Mouse (Mus musculus) T-helper 2 cell (primary cell): ENCODE measurements around the gene Mpp3.
"Not testable (repeated sequence)": the region's sequence is repeated elsewhere in the genome, so short reads cannot be mapped to it uniquely, and the experiment has no call there.

Source experiments
- in situ Hi-C: fragments of 300-600 bp; cut with MboI, MseI; formaldehyde crosslinking; loops from one replicate; pipeline ENCODE4 v1.15.1; 2025; ENCODE audit warnings: high pct_unique_total_duplicates

The Mpp3 gene

GRCm38 (mm10) chr11:102011510-102011909 lies 16.8 kb downstream of the Mpp3 start:
- in situ Hi-C loops = no loop called here

DNA sequence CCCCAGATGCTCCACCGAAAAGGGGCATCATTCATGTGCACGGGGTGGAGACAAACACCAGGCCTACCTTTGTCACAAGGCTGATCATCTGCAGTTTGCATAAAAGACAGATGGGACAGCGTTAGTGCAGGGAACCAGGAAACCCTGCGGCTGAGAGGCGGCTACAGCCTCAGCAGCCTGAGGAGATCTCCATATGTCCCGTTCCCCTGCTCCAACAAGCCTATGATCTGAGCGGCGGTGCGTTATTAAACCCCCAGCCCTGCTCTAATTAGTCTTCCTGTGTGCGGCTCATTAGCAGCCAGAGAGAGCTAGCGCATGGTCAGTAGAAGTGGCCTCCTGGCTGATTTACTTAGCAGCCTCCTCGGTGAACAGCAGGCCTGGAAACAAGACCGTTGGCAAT lies 18.1 kb downstream of the Mpp3 start:
- in situ Hi-C loops = no loop called here

DNA sequence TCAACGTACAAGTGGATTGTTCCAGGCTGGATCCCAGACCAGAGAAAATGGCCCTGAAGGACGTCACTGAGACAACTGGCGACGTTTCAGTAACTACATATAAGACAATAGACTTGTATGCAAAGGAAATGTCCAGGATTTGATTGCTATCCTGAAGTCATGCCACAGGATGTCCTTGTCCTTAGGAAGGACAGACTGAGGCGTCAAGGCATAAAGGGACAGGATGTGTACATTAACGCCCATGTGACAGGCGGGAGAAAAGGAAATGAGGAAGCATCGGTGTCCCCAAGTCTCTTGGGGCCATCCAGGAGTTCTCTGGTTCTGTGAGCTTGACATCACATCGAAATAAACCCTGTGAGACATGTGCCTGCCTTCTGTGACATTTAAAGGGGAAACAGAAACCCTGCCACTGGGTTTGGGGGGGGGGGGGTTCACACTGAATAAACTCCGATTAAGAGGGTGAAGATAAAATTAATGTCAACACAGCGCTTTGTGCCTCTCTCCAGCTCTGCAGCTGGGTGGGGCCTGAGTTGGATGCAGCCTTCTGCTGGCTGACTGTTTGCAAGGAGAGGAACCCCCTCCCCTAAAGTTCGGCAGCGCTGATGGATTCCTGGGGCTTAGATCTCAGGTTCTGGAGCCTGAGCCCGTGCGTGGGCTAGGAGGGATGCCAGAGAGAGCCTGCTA lies 19.2 kb downstream of the Mpp3 start:
- in situ Hi-C loops = no loop called here

DNA sequence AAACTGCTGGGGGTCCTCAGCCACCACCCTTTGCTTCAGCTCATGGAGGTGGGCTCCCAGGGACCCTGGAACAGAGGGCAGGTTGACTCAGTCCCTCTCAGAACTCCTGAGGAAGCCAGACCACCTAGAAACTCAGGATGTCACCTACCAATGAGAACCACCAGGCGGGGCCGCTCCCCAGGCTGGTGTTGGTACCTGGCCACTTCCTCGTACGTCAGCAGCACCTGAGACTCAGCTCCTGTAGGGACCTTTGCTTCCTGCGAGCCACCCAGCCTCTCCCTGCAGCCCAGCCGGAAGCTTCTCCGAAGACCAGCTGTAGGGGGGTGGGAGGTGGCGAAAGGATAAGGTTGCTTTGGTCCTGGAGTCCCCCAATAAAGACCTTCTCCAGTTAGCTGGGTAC lies 19.9 kb downstream of the Mpp3 start:
- in situ Hi-C loops = no loop called here

GRCm38 (mm10) chr11:102006688-102007087 lies 21.6 kb downstream of the Mpp3 start:
- in situ Hi-C loops = no loop called here

GRCm38 (mm10) chr11:102006271-102006670 lies 22.0 kb downstream of the Mpp3 start:
- in situ Hi-C loops = no loop called here

DNA sequence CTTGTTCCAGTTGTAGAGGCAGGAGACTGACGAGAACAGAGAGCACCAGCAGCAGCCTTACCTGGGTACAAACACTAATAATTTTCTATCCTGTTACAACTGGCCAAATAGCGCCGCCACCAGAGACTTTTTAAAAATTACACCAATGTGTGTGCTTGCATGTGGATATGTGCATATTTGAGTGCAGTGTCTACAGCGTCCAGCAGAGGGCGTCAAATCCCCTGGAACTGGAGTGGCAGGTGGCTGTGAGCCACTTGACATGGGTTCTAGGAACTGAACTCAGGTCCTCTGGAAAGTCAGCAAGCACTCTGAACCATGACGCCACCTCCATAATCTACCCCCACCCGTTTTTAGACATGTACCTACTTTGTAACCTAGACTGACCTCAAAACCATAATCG lies 24.0 kb downstream of the Mpp3 start:
- in situ Hi-C loops = no loop called here

- in situ Hi-C loops = no loop called here
Observed at GRCm38 (mm10) chr11:101999466-101999865, 28.8 kb downstream of the Mpp3 start.

GRCm38 (mm10) chr11:101998258-101998657 lies 30.0 kb downstream of the Mpp3 start:
- in situ Hi-C loops = no loop called here

- in situ Hi-C loops = no loop called here
Observed at GRCm38 (mm10) chr11:101995938-101996337, 32.3 kb downstream of the Mpp3 start.

- in situ Hi-C loops = no loop called here
Observed at GRCm38 (mm10) chr11:101994100-101994499, 34.2 kb downstream of the Mpp3 start.

DNA sequence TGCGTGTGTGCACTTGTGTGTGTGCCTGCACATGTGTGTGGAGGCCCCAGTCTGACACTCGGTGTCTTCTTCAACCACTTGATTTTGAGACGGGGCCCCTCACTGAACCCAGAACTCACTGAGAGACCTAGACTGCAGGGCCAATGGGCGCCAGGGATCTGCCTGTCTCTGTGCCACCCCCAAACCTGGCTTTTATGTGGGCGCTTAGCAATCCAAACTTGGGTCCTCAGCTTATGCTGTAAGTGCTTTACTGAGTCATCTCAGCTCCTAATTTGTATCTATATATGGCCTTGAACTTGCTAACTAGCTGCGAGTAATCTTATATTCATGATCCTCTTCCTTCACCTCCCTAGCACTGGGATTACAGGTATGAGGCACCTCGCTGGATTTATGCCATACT lies 35.9 kb downstream of the Mpp3 start:
- in situ Hi-C loops = no loop called here

DNA sequence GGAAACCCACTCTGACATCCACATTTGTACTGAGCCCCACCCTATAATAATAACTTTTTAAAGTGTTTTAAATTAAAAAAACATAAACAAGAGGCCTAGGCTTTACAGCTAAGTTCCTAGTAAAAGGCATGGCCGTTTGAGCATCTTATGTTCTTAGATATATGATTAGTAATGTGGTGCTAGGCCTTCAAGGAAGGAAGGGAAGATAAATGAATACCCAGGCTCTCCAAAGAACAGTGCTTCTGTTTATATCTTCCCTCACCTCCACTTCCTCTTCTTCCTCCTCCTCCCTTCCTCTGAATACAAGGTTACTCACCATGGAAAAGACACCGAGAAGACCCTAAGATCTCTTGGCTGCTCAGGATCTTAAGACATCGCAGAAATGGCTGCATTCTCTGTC lies 36.4 kb downstream of the Mpp3 start:
- in situ Hi-C loops = no loop called here

- in situ Hi-C loops = no loop called here
Observed at GRCm38 (mm10) chr11:101990244-101990643, 38.0 kb downstream of the Mpp3 start.

DNA sequence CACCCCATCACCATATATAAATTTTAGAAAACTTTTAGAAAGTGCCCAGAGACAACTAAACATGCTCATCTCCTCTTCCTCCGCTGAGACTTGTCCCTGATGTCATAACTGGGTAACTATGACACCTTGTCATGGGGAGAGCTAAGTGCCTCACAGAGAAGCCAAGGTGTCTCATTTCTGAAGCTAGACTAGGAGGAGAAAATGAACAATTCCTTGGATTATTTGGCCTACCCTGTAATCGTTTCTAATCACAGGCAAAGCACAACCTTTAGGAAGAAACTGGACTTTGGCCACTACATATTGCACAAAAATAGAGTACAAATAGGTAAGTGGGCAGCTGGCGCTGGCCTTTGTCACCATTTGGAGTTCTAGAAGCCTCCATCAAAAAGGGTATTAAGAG lies 41.3 kb downstream of the Mpp3 start, which contains the start of gene Dusp3:
Gene Dusp3, minus strand, starts transcription at position 101 of the 400 bp plus-strand sequence.
- in situ Hi-C loops = no loop called here

DNA sequence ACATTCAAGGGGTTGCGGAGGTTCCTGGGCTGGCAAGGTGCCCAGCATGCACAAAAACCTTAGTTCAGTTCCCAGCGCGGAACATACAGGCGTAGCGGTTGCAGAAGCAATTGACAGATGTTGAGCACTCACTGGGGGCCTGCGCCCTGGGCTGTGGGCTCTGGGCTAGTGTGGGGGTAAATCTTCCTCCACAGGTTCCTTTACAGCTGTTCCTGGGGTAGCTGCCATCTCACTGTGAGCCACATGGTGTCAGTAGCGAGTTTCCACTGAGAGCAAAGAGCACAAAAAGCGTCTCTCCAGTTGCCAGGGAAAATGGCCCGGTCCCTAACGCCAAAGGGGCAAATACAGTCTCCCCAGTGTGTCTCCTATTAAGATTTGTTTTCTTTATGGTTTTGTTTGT lies 42.3 kb downstream of the Mpp3 start:
- in situ Hi-C loops = no loop called here

- in situ Hi-C loops = not testable (repeated sequence)
Observed at GRCm38 (mm10) chr11:101985450-101985849, 42.8 kb downstream of the Mpp3 start.

GRCm38 (mm10) chr11:101984054-101985025 lies 43.9 kb downstream of the Mpp3 start, which contains the start of gene Cfap97d1:
TSS of gene Cfap97d1 (plus strand) at chr11:101984279.
- in situ Hi-C loops = no loop called here

DNA sequence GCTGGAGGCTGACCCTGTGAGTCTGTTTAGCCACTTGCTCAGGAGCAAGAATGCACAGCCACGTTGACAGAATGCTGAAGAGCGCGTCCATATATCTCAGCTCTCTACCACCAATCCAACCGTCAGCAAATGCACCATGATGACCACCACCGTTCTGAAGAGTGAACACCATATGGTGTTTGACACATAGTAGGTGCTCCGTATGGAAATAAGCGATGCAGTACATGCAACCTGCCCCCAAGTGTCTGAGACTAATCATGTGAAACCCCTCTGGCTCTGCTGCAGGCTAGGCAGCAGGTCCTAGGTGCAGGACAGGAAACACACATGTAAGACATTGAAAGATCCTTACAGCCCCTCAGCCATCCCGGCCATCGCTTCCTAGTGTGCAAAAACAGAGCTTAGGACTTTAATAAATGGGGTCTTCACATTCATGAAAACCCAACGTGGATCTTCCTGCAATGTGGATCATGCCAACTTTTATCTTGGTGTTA lies 44.8 kb downstream of the Mpp3 start:
- in situ Hi-C loops = no loop called here

DNA sequence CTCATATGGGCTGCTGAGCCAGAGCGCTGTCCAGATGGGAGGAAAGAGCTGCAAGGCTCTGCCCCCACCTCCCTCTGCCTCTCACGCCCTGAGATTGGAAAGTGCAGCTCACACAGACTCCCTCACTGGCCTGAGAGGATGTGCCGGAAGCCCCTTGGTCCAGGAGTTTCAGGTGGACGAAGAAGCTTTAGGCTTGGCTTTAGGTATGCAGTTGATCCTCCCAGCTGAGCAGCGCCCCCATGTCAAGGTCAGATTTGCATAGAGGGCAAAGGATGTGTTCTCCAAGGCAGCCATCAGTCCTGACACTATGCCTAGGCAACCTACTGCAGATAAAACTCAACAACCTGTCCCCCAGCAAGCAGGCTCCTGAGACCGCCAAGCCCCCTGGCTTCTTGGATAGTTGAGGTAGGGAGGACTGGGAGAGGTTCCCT lies 45.3 kb downstream of the Mpp3 start:
- in situ Hi-C loops = no loop called here

GRCm38 (mm10) chr11:101981850-101982249 lies 46.4 kb downstream of the Mpp3 start:
- in situ Hi-C loops = no loop called here

GRCm38 (mm10) chr11:101980603-101981157 lies 47.6 kb downstream of the Mpp3 start:
- in situ Hi-C loops = no loop called here
